Mouse (Mus musculus): ENCODE measurements around the gene Ctcf. TPM values are rescaled to one million over a fixed set of nuclear protein-coding genes. Genes with fewer than 3 reads are reported as not detected.

Gene Ctcf
- polyA plus RNA-seq, 1 experiment = 77.0 TPM

- H3K27ac ChIP-seq (ENCODE audit: control insufficient read depth, insufficient read depth, low read depth, low read length, poor library complexity) = no peak overlapping the region
- TF ChIP-seq CTCF (IDR thresholded peaks at IDR 0.05; ENCODE audit: control insufficient read depth, insufficient read depth, low read length) (no peak), POLR2A (IDR thresholded peaks at IDR 0.05; ENCODE audit: borderline replicate concordance, control insufficient read depth, low read depth, low read length) (no peak)
- no peaks in the 10 kb centered on the region; the same call in 1 of the 2 replicates for H3K4me1 ChIP-seq (ENCODE audit: control insufficient read depth, insufficient read depth, low read length)
- WGBS = 93% methylated on average over 1 of the region's 1 CpGs
- no peak overlapping the region for H3K4me3 ChIP-seq (replicated peaks; ENCODE audit: control insufficient read depth, low read depth, low read length)
These were observed 8.8 kb downstream of the Ctcf start for GRCm38 (mm10) chr8:105645205-105645604.

- no peak for TF ChIP-seq POLR2A (IDR thresholded peaks at IDR 0.05; ENCODE audit: borderline replicate concordance, control insufficient read depth, low read depth, low read length)
- no peak for TF ChIP-seq CTCF (IDR thresholded peaks at IDR 0.05; ENCODE audit: control insufficient read depth, insufficient read depth, low read length)
- Histone ChIP-seq H3K4me1 (ENCODE audit: control insufficient read depth, insufficient read depth, low read length) (no peaks in the 10 kb centered on the region), H3K4me3 (replicated peaks; ENCODE audit: control insufficient read depth, low read depth, low read length) (no peak overlapping the region), H3K27ac (ENCODE audit: control insufficient read depth, insufficient read depth, low read depth, low read length, poor library complexity) (no peak overlapping the region)
- WGBS = 95% methylated on average over 1 of the region's 1 CpGs
These were observed 12.6 kb downstream of the Ctcf start for GRCm38 (mm10) chr8:105648929-105649328.

- Histone ChIP-seq H3K4me3 (replicated peaks; ENCODE audit: control insufficient read depth, low read depth, low read length) (no peak overlapping the region), H3K27ac (ENCODE audit: control insufficient read depth, insufficient read depth, low read depth, low read length, poor library complexity) (no peak overlapping the region), H3K4me1 (ENCODE audit: control insufficient read depth, insufficient read depth, low read length) (no peaks in the 10 kb centered on the region)
- TF ChIP-seq CTCF (IDR thresholded peaks at IDR 0.05; ENCODE audit: control insufficient read depth, insufficient read depth, low read length) (no peak), POLR2A (IDR thresholded peaks at IDR 0.05; ENCODE audit: borderline replicate concordance, control insufficient read depth, low read depth, low read length) (no peak)
These were observed 21.3 kb downstream of the Ctcf start for GRCm38 (mm10) chr8:105657641-105658040.

- Histone ChIP-seq H3K4me3 (replicated peaks; ENCODE audit: control insufficient read depth, low read depth, low read length) (no peak overlapping the region), H3K4me1 (ENCODE audit: control insufficient read depth, insufficient read depth, low read length) (no peaks in the 10 kb centered on the region), H3K27ac (ENCODE audit: control insufficient read depth, insufficient read depth, low read depth, low read length, poor library complexity) (no peak overlapping the region)
- TF ChIP-seq CTCF (IDR thresholded peaks at IDR 0.05; ENCODE audit: control insufficient read depth, insufficient read depth, low read length) (no peak), POLR2A (IDR thresholded peaks at IDR 0.05; ENCODE audit: borderline replicate concordance, control insufficient read depth, low read depth, low read length) (no peak)
- 52% methylated on average over 3 of the region's 3 CpGs for WGBS
These were observed 24.8 kb downstream of the Ctcf start for GRCm38 (mm10) chr8:105661167-105661566.

- Histone ChIP-seq H3K4me1 (ENCODE audit: control insufficient read depth, insufficient read depth, low read length) (no peaks in the 10 kb centered on the region), H3K27ac (ENCODE audit: control insufficient read depth, insufficient read depth, low read depth, low read length, poor library complexity) (no peak overlapping the region), H3K4me3 (replicated peaks; ENCODE audit: control insufficient read depth, low read depth, low read length) (no peak overlapping the region)
- TF ChIP-seq CTCF (IDR thresholded peaks at IDR 0.05; ENCODE audit: control insufficient read depth, insufficient read depth, low read length) = no peak
- 86% methylated on average over 1 of the region's 1 CpGs for WGBS
These were observed 41.5 kb downstream of the Ctcf start for GRCm38 (mm10) chr8:105677891-105678290.

GRCm38 (mm10) chr8:105685325-105685724, 49.0 kb downstream of the Ctcf start:
- no peak overlapping the region for H3K4me3 ChIP-seq (replicated peaks; ENCODE audit: control insufficient read depth, low read depth, low read length)
- WGBS = 51% methylated on average over 7 of the region's 7 CpGs
- H3K27ac ChIP-seq (ENCODE audit: control insufficient read depth, insufficient read depth, low read depth, low read length, poor library complexity) = no peak overlapping the region; the same call in 1 of the 2 replicates
- TF ChIP-seq CTCF (IDR thresholded peaks at IDR 0.05; ENCODE audit: control insufficient read depth, insufficient read depth, low read length) = no peak
- no peak for TF ChIP-seq POLR2A (IDR thresholded peaks at IDR 0.05; ENCODE audit: borderline replicate concordance, control insufficient read depth, low read depth, low read length)
- H3K4me1 ChIP-seq (ENCODE audit: control insufficient read depth, insufficient read depth, low read length) = no peaks in the 10 kb centered on the region; the same call in 1 of the 2 replicates

GRCm38 (mm10) chr8:105685796-105686308, 49.5 kb downstream of the Ctcf start, which contains the start of gene Carmil2:
Gene Carmil2 (plus strand): TSS chr8:105686274.
- Histone ChIP-seq H3K27ac (ENCODE audit: control insufficient read depth, insufficient read depth, low read depth, low read length, poor library complexity) (peak within 1 kb of the TSS; percentile 83), H3K4me1 (ENCODE audit: control insufficient read depth, insufficient read depth, low read length) (no peaks in the 10 kb centered on the region; the same call in 1 of the 2 replicates), H3K4me3 (replicated peaks; ENCODE audit: control insufficient read depth, low read depth, low read length) (peak within 1 kb of the TSS; percentile 74)
- 3% methylated on average over 26 of the region's 26 CpGs for WGBS
- TF ChIP-seq CTCF (IDR thresholded peaks at IDR 0.05; ENCODE audit: control insufficient read depth, insufficient read depth, low read length) (peak; percentile 92), POLR2A (IDR thresholded peaks at IDR 0.05; ENCODE audit: borderline replicate concordance, control insufficient read depth, low read depth, low read length) (no peak; the same call in 1 of the 2 replicates)

GRCm38 (mm10) chr8:105686551-105686950, 50.2 kb downstream of the Ctcf start:
- H3K27ac ChIP-seq (ENCODE audit: control insufficient read depth, insufficient read depth, low read depth, low read length, poor library complexity) = peak overlapping the region; percentile 83
- H3K4me1 ChIP-seq (ENCODE audit: control insufficient read depth, insufficient read depth, low read length) = no peaks in the 10 kb centered on the region; the same call in 1 of the 2 replicates
- TF ChIP-seq CTCF (IDR thresholded peaks at IDR 0.05; ENCODE audit: control insufficient read depth, insufficient read depth, low read length) (no peak), POLR2A (IDR thresholded peaks at IDR 0.05; ENCODE audit: borderline replicate concordance, control insufficient read depth, low read depth, low read length) (no peak)
- 22% methylated on average over 6 of the region's 6 CpGs for WGBS
- H3K4me3 ChIP-seq (replicated peaks; ENCODE audit: control insufficient read depth, low read depth, low read length) = peak overlapping the region; percentile 50

GRCm38 (mm10) chr8:105687512-105687911, 51.1 kb downstream of the Ctcf start:
- H3K4me3 ChIP-seq (replicated peaks; ENCODE audit: control insufficient read depth, low read depth, low read length) = no peak overlapping the region
- H3K4me1 ChIP-seq (ENCODE audit: control insufficient read depth, insufficient read depth, low read length) = no peaks in the 10 kb centered on the region; the same call in 1 of the 2 replicates
- H3K27ac ChIP-seq (ENCODE audit: control insufficient read depth, insufficient read depth, low read depth, low read length, poor library complexity) = no peak overlapping the region
- no peak for TF ChIP-seq POLR2A (IDR thresholded peaks at IDR 0.05; ENCODE audit: borderline replicate concordance, control insufficient read depth, low read depth, low read length)
- no peak for TF ChIP-seq CTCF (IDR thresholded peaks at IDR 0.05; ENCODE audit: control insufficient read depth, insufficient read depth, low read length)
- 87% methylated on average over 8 of the region's 8 CpGs for WGBS
